Mouse (Mus musculus): ENCODE data around the gene Itprip.

- TF ChIP-seq CTCF (IDR thresholded peaks at IDR 0.05; ENCODE audit: extremely low read depth, insufficient read depth, insufficient read length, insufficient replicate concordance) (no peak), POLR2A (IDR thresholded peaks at IDR 0.05; ENCODE audit: low read depth, low read length) (no peak)
These were observed 5.8 kb downstream of the Itprip start for GRCm38 (mm10) chr19:47913344-47913743.
